Mouse (Mus musculus) small intestine, adult 2 months (tissue): ENCODE measurements around the gene Frmd8. TPM values are rescaled to one million over a fixed set of nuclear protein-coding genes. Genes with fewer than 3 reads are reported as not detected.
A peak's percentile ranks its signal among the peaks of the same experiment; 100 is the strongest.

ENCODE experiments used
- H3K27ac ChIP-seq: fragments of 200-500 bp; 2 replicates; pipeline ENCODE4 v1.5.1; 2012; ENCODE audit warnings: low read depth, low read length, control low read depth, inconsistent platforms; ENCODE audit not compliant: insufficient read depth
- H3K27me3 ChIP-seq: fragments of 200-500 bp; 2 replicates; pipeline ENCODE4 v1.6.1; 2012; ENCODE audit warnings: mild to moderate bottlenecking, moderate library complexity, low read length, inconsistent platforms; ENCODE audit not compliant: control insufficient read depth, insufficient read depth
- H3K36me3 ChIP-seq: fragments of 200-500 bp; 2 replicates; pipeline ENCODE4 v1.6.1; 2012; ENCODE audit warnings: mild to moderate bottlenecking, low read length, control low read depth, inconsistent platforms; ENCODE audit not compliant: control insufficient read depth, insufficient read depth
- H3K4me1 ChIP-seq: fragments of 200-500 bp; 2 replicates; pipeline ENCODE4 v1.6.1; 2012; ENCODE audit warnings: low read length, inconsistent platforms, mixed read lengths; ENCODE audit not compliant: control insufficient read depth, insufficient read depth, insufficient read length
- H3K4me3 ChIP-seq: fragments of 200-500 bp; 2 replicates; pipeline ENCODE4 v1.5.1; 2012; ENCODE audit warnings: low read depth, mild to moderate bottlenecking, control low read depth, inconsistent platforms, low read length, moderate library complexity
- CTCF ChIP-seq: fragments of 200-500 bp; IDR thresholded peaks from 2 replicates; pipeline ENCODE4 v1.5.1; 2012; ENCODE audit warnings: low read depth, mild to moderate bottlenecking, control low read depth, inconsistent platforms, low read length, moderate library complexity, mixed read lengths; ENCODE audit not compliant: insufficient replicate concordance, insufficient read length; ENCODE audit errors: extremely low read depth
- POLR2A ChIP-seq: fragments of 200-500 bp; IDR thresholded peaks from 2 replicates; pipeline ENCODE4 v1.6.1; 2012; ENCODE audit warnings: low read depth, mild to moderate bottlenecking, control low read depth, inconsistent platforms, low read length, moderate library complexity
- WGBS: fragments of 180-500 bp; shearing (Covaris S2); methylation state at CpG from one replicate; pipeline ENCODE4 v1.1.7; 2018; 5-methylcytosine and 5-hydroxymethylcytosine counted together
- polyA plus RNA-seq: library from polyadenylated mRNA; depleted of rRNA; stranded (reverse); fragments of >200 nt; gene quantifications from 2 replicates; pipeline ENCODE4 v1.2.3, GENCODE M21; 2012

Gene Frmd8
- polyA plus RNA-seq, 1 experiment = 62.1 TPM

DNA sequence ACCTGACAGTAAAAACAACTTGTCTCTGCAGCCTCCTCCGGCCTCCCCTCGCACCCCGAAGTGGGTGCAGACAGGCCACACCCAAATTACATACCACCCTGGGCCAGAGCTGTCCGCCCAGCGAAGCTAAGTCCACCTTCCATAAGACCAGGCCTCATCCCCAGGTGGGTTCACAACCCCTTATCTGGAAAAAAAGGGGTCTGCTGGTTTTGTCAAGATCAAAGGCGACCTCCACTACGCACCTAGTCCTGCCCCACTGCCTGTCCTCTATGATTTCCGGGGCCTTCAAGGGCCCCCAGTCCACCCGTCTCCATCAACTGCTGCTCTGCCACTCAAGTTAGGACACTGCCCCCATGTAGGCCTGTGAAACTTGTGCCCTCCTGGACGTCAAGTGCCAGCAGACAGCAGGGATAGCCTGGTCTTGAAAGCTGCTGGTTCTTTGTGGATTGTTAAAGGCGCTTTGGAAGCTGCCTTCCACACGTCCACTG, 30.2 kb downstream of the Frmd8 start:
- Histone ChIP-seq H3K4me1 (peaks cover 21% of the 10 kb centered on the region), H3K4me3 (peak overlapping the region; percentile 83), H3K36me3 (peaks cover 16% of the 10 kb centered on the region), H3K27ac (peak overlapping the region; percentile 100), H3K27me3 (no peaks in the 10 kb centered on the region)
- 3% methylated on average over 12 of the region's 12 CpGs for WGBS
- no peak for TF ChIP-seq CTCF
- no peak for TF ChIP-seq POLR2A

GRCm38 (mm10) chr19:5843781-5844691, 31.0 kb downstream of the Frmd8 start:
- peaks cover 14% of the 10 kb centered on the region for H3K4me1 ChIP-seq
- WGBS = 10% methylated on average over 30 of the region's 30 CpGs

DNA sequence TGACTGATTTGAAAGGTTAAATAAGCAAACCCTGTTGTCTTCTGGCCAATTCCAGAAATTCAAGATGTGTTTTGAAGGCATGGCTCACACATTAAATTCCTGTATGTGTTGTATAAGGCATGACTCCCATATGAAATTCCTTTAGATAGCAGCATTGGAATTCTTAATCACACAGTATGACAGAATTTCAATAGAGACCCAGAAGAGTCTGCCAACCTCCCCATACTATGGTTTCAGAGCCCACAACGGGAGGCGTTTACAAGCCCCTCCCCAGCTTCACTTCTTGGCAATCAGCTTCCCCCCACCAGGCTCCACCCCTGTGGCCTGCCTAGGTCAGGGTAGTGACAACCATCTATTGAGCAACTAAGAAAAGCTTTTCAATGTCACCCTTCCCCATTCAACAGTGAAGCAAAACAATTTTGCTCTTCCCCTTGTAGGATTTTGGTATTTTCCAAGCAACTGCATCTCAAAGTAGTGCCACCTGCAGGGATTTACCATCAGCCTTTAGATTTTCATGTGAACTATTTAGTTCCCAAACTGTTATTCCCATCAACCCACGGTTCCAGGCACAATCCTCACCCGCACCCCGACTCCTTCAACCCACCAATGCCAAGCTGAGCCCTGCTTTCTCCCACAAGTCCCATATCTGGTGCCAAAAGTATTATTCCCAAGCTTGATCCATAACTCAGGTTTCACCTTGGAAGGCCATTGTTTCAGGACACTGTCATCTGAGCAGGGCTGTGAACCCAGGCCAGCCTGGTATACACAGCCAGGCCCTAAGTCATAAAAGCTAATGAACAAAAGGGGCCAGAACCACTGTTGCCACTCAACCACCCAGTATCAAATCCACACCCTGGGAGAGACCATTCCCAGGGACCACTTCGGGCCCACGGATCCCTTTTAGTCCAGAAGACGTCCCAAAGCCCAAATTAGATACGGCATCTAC, 32.0 kb downstream of the Frmd8 start:
- TF ChIP-seq CTCF (no peak), POLR2A (peak; percentile 24; the same call in 1 of the 2 replicates)
- peaks cover 8% of the 10 kb centered on the region for H3K4me1 ChIP-seq
- WGBS = 24% methylated on average over 9 of the region's 9 CpGs

More at GRCm38 (mm10) chr19:5843781-5844691, 31.0 kb downstream of the Frmd8 start:
- H3K27me3 ChIP-seq = no peaks in the 10 kb centered on the region
- TF ChIP-seq CTCF (no peak), POLR2A (no peak; the same call in 1 of the 2 replicates)
- H3K27ac ChIP-seq = peak overlapping the region; percentile 100
- peaks cover 16% of the 10 kb centered on the region for H3K36me3 ChIP-seq
- H3K4me3 ChIP-seq = peak overlapping the region; percentile 83

DNA sequence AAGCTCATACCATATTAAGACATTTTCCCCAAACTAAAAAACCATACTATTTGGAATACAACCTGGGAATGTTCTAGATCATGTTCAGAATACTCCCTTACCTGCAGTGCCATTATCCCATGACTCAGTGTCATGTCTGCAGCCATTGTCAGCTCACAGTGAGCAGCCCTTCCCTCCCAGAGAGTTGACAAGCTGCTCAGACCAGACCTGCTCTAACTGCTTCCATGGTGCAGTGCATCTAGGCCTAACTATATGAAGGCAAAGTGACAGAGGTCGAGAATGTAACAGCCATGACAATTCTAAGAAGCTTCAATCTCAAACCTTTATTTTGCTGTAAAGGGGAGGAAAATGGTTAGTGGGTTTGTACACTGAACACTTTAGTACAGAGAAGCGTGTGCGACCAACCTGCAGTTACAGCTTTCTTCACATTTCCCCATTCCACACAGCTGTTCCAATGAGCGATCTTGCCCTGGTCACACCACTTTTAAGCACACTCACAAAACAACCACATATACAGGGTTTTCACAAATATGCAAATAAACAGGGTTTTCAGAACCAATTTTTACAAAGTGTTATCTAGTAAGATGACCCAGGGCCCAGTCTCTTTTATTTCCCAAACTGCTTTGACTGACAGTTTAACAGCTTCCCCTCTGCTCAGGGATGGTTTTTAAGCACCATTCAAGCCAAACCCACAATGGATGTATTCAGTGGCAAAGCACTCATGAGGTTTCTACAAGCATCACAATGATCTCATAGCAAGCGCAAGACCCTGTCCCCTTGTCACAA, 32.9 kb downstream of the Frmd8 start:
- Histone ChIP-seq H3K4me1 (peaks cover 4% of the 10 kb centered on the region), H3K27ac (peak overlapping the region; percentile 100), H3K27me3 (no peaks in the 10 kb centered on the region), H3K36me3 (peaks cover 16% of the 10 kb centered on the region), H3K4me3 (peak overlapping the region; percentile 30)
- WGBS = 46% methylated on average over 5 of the region's 5 CpGs
- TF ChIP-seq CTCF (no peak), POLR2A (no peak)

More for the DNA sequence above, 32.0 kb downstream of the Frmd8 start:
- Histone ChIP-seq H3K27ac (peak overlapping the region; percentile 100), H3K36me3 (peaks cover 16% of the 10 kb centered on the region), H3K27me3 (no peaks in the 10 kb centered on the region), H3K4me3 (peak overlapping the region; percentile 83)

- Histone ChIP-seq H3K4me1 (peaks cover 7% of the 10 kb centered on the region), H3K36me3 (peaks cover 16% of the 10 kb centered on the region), H3K4me3 (peak overlapping the region; percentile 11; the same call in 1 of the 2 replicates), H3K27me3 (no peaks in the 10 kb centered on the region), H3K27ac (peak overlapping the region; percentile 60)
- peak; percentile 42; the same call in 1 of the 2 replicates for TF ChIP-seq POLR2A
- no peak for TF ChIP-seq CTCF
- 31% methylated on average over 4 of the region's 4 CpGs for WGBS
Observed at GRCm38 (mm10) chr19:5841389-5841946, 33.6 kb downstream of the Frmd8 start.

- Histone ChIP-seq H3K27ac (peak overlapping the region; percentile 60; the same call in 1 of the 2 replicates), H3K36me3 (peaks cover 16% of the 10 kb centered on the region), H3K27me3 (no peaks in the 10 kb centered on the region), H3K4me3 (peak overlapping the region; percentile 27), H3K4me1 (peaks cover 7% of the 10 kb centered on the region)
- 84% methylated on average over 9 of the region's 9 CpGs for WGBS
- TF ChIP-seq CTCF = no peak
- no peak for TF ChIP-seq POLR2A
Observed at GRCm38 (mm10) chr19:5840890-5841388, 34.1 kb downstream of the Frmd8 start.
